ENCODE assay signal across 8 mouse cellular contexts in genomic region chr1:133181072-133182015, GRCm38 (mm10). TPM values are rescaled to one million over a fixed set of nuclear protein-coding genes. Genes with fewer than 3 reads are reported as not detected.
A peak's percentile ranks its signal among the peaks of the same experiment; 100 is the strongest.
DNase-seq lines count a peak whose midpoint lies in the region; ATAC-seq and TF ChIP-seq lines count a peak whose summit lies in the region.

No protein-coding gene starts in this region.

- in situ Hi-C loops in Patski (cut with MboI; ENCODE audit: low pct_unique_long_range_greater_than_20kb), result loop anchor here (5.0 kb wide), 1 partner anchor 36 kb away; no protein-coding TSS in a partner anchor

- peak overlapping the region; percentile 75 for H3K9ac ChIP-seq in hindbrain, embryonic 12.5 days

- H3K36me3 ChIP-seq in hindbrain, embryonic 12.5 days, result no peaks in the 10 kb centered on the region

- under 1% methylated on average over 31 of the region's 31 CpGs for WGBS in hindbrain, embryonic 12.5 days

- no peak for TF ChIP-seq CTCF in Patski (IDR thresholded peaks at IDR 0.05)

- peaks cover 40% of the 10 kb centered on the region for H3K4me1 ChIP-seq in hindbrain, embryonic 12.5 days

- peak overlapping the region; percentile 75 for H3K4me2 ChIP-seq in hindbrain, embryonic 12.5 days (replicated peaks)

- H3K27me3 ChIP-seq in Patski, result no peaks in the 10 kb centered on the region
- peaks cover 6% of the 10 kb centered on the region for H3K27me3 ChIP-seq in hindbrain, embryonic 12.5 days

- ATAC-seq in Patski, result peak; percentile 56
- peak; percentile 82 for ATAC-seq in hindbrain, embryonic 12.5 days (ENCODE audit: low FRiP score)
- ATAC-seq in erythroid progenitor cell, adult 5-6 weeks (replicated peaks; ENCODE audit: low FRiP score, poor library complexity, severe bottlenecking), result no peak

- peak overlapping the region; percentile 58 for H3K4me3 ChIP-seq in hindbrain, embryonic 12.5 days

- DNase-seq in Patski (ENCODE audit: low read depth, low spot score), result peak; percentile 46
- DNase-seq in cerebellum, adult 9-11 months, result peak; percentile 83
- peak; percentile 81 to 84 for DNase-seq in frontal cortex, postnatal 14 days (ENCODE audit: low spot score in 2 of 2)
- DNase-seq in layer of hippocampus, postnatal 25 days (ENCODE audit: extremely low spot score in 1 of 2, low spot score in 1 of 2), result peak; percentile 73 to 80
- DNase-seq in lung, postnatal 10 days, result peak; percentile 84
- DNase-seq in right cerebral cortex, adult 18-20 months, result peak; percentile 87

- CTCF ChIA-PET in Patski (lab: Charles Lee), result interaction anchor here (0.7 to 7.5 kb wide), 13 partner anchors 8 to 172 kb away, joined by 3 to 107 read pairs (median 4); partner anchors contain the start of gene Golt1a

- H3K27ac ChIP-seq in hindbrain, embryonic 12.5 days, result peak overlapping the region; percentile 97

- POLR2A ChIA-PET in Patski (lab: Charles Lee), result interaction anchor here (0.5 to 1.8 kb wide), 2 partner anchors 111 to 126 kb away, joined by 3 to 7 read pairs; no protein-coding TSS in a partner anchor

- H3K9me3 ChIP-seq in hindbrain, embryonic 12.5 days (replicated peaks), result no peaks in the 10 kb centered on the region

RNA-seq across cellular contexts. Expression of gene Plekha6, which starts 17.3 kb away (rescaled TPM):
- polyA plus RNA-seq in Patski (2021), result 17.6 TPM
- polyA plus RNA-seq in hindbrain, embryonic 12.5 days (2016; fragmentation: Nextera tagmentation; extraction: Ambion mirVana), result 25.8 and 29.1 TPM in 2 replicates
- 10 to 100 TPM; 34.4 to 52.1 TPM for total RNA-seq in layer of hippocampus, postnatal 25 days (2021)
- total RNA-seq in erythroid progenitor cell, adult 5-6 weeks (2015; ENCODE audit: low replicate concordance), result 0.36 TPM in 1 of 2 replicates, not detected in the other
- 0.51 TPM in 1 of 2 replicates, not detected in the other for total RNA-seq in erythroid progenitor cell, adult 5-6 weeks (2017; ENCODE audit: low replicate concordance)

RNA-seq across cellular contexts. Expression of gene Ppp1r15b, which starts 50.4 kb away (rescaled TPM):
- 44.2 TPM for polyA plus RNA-seq in Patski (2021)
- 49.1 and 53.4 TPM in 2 replicates for polyA plus RNA-seq in hindbrain, embryonic 12.5 days (2016; fragmentation: Nextera tagmentation; extraction: Ambion mirVana)
- total RNA-seq in layer of hippocampus, postnatal 25 days (2021), result 10 to 100 TPM; 40.9 to 43.0 TPM
- total RNA-seq in erythroid progenitor cell, adult 5-6 weeks (2015; ENCODE audit: low replicate concordance), result 131 and 152 TPM in 2 replicates
- 227 and 245 TPM in 2 replicates for total RNA-seq in erythroid progenitor cell, adult 5-6 weeks (2017; ENCODE audit: low replicate concordance)

Comparison
In these comparisons a context has a peak if more than half of its experiments do, and no peak if none do; other contexts are left out.
1. RNA of gene Plekha6, which starts 17.3 kb away (total RNA-seq): 34.4 to 52.1 TPM in layer of hippocampus, postnatal 25 days; 0.36 to 0.51 TPM in erythroid progenitor cell, adult 5-6 weeks; every median in the first group is over 10 times any median in the second.
2. Peak in every context shown above with its lines, with median percentiles within 50 percentile points of each other: DNase-seq.